Mouse (Mus musculus) neural tube, embryonic 12.5 days (tissue): ENCODE data around the gene D330020A13Rik. TPM values are rescaled to one million over a fixed set of nuclear protein-coding genes. Genes with fewer than 3 reads are reported as not detected.

Experiments used
- ATAC-seq: fragments of 200-750 bp; cut with Nextera tagmentation; 2 replicates; pipeline ENCODE4 v1.8.0; 2017; ENCODE audit warnings: low read depth, mild to moderate bottlenecking, moderate TSS enrichment, moderate library complexity; ENCODE audit not compliant: low FRiP score
- H3K27ac ChIP-seq: fragments of 300-500 bp; sonication (generic); 2 replicates; pipeline ENCODE4 v1.5.1; 2016
- H3K27me3 ChIP-seq: fragments of 300-500 bp; sonication (generic); replicated peaks from 2 replicates; pipeline ENCODE4 v1.6.1; 2016; ENCODE audit warnings: mild to moderate bottlenecking
- H3K36me3 ChIP-seq: fragments of 300-500 bp; sonication (generic); 2 replicates; pipeline ENCODE4 v1.6.1; 2016; ENCODE audit warnings: mild to moderate bottlenecking
- H3K4me1 ChIP-seq: fragments of 300-500 bp; sonication (generic); 2 replicates; pipeline ENCODE4 v1.6.1; 2016
- H3K4me2 ChIP-seq: fragments of 300-500 bp; sonication (generic); replicated peaks from 2 replicates; pipeline ENCODE4 v1.6.1; 2016; ENCODE audit warnings: mild to moderate bottlenecking
- H3K4me3 ChIP-seq: fragments of 300-500 bp; sonication (generic); 2 replicates; pipeline ENCODE4 v1.5.1; 2016
- H3K9ac ChIP-seq: fragments of 300-500 bp; sonication (generic); 2 replicates; pipeline ENCODE4 v1.6.1; 2016; ENCODE audit warnings: mild to moderate bottlenecking
- H3K9me3 ChIP-seq: fragments of 300-500 bp; sonication (generic); 2 replicates; pipeline ENCODE4 v1.6.1; 2016; ENCODE audit warnings: mild to moderate bottlenecking
- WGBS: fragments of 180-500 bp; shearing (Covaris S2); methylation state at CpG from one replicate; pipeline ENCODE4 v1.1.7; 2016; 5-methylcytosine and 5-hydroxymethylcytosine counted together
- polyA plus RNA-seq: library from polyadenylated mRNA; unstranded; fragments of >200 nt; fragmentation: Nextera tagmentation; extraction: Ambion mirVana; gene quantifications from 2 replicates; pipeline ENCODE4 v1.2.1, GENCODE M21; 2016

Gene D330020A13Rik
- polyA plus RNA-seq, 1 experiment from 2014 or later = 0.49 TPM

GRCm38 (mm10) chr6:120302755-120303316 lies 8.7 kb downstream of the D330020A13Rik start:
- Histone ChIP-seq H3K4me1 (no peaks in the 10 kb centered on the region), H3K9me3 (no peaks in the 10 kb centered on the region), H3K36me3 (no peaks in the 10 kb centered on the region), H3K27ac (no peak overlapping the region), H3K9ac (no peak overlapping the region), H3K4me2 (peak overlapping the region; percentile 44; the same call in 1 of the 2 replicates), H3K4me3 (no peak overlapping the region), H3K27me3 (no peaks in the 10 kb centered on the region)
- ATAC-seq = no peak
- 27% methylated on average over 16 of the region's 16 CpGs for WGBS

DNA sequence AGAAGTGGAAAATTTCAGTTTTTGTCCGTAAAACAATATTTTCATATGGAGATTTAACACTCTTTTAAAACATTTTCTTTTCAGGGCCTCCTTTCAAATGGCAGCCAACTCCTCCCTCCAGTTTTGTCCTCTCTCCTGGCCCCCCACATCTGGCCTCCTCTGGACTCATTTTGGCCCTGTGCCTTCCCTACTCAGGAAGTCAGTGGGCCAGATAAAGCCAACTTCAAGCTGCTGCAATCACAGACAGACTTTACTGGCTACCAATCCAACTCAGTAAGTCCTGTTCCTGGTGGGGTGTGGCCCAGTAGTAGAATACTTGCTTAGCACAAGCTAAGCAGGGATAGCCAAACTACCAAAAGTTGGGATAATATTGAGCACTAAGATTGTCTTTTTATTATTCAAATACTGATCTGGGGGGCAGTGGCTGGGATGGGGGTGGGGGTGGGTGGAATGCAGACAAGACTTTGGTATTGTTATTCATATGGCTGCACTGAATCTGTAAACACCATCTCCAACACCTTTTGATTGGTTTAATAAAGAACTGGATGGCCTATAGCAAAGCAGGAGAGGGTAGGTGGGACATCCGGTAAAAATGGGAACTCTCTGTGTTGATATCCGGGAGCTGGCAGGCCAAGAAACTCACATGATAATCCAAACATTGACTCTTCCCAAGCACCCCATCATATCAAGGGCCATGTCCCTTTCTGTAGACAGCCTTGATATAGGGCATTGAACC lies 12.9 kb downstream of the D330020A13Rik start:
- Histone ChIP-seq H3K36me3 (no peaks in the 10 kb centered on the region), H3K9me3 (no peaks in the 10 kb centered on the region), H3K4me2 (no peak overlapping the region), H3K9ac (no peak overlapping the region), H3K4me3 (no peak overlapping the region), H3K27me3 (no peaks in the 10 kb centered on the region), H3K27ac (no peak overlapping the region), H3K4me1 (no peaks in the 10 kb centered on the region)
- no peak for ATAC-seq
- 80% methylated on average over 3 of the region's 3 CpGs for WGBS

GRCm38 (mm10) chr6:120309338-120309737 lies 15.2 kb downstream of the D330020A13Rik start:
- H3K9ac ChIP-seq = 0 out of 2 replicates have a peak overlapping the region, but pooled peaks have one; percentile 13
- H3K4me2 ChIP-seq = no peak overlapping the region
- H3K4me1 ChIP-seq = no peaks in the 10 kb centered on the region
- no peak for ATAC-seq
- H3K36me3 ChIP-seq = no peaks in the 10 kb centered on the region
- no peak overlapping the region for H3K4me3 ChIP-seq
- no peaks in the 10 kb centered on the region for H3K9me3 ChIP-seq
- no peaks in the 10 kb centered on the region for H3K27me3 ChIP-seq
- no peak overlapping the region for H3K27ac ChIP-seq
- WGBS = 66% methylated on average over 9 of the region's 9 CpGs

- 0 out of 2 replicates have a peak overlapping the region, but pooled peaks have one; percentile 13 for H3K9ac ChIP-seq
- H3K4me1 ChIP-seq = no peaks in the 10 kb centered on the region
- H3K4me3 ChIP-seq = no peak overlapping the region
- H3K27me3 ChIP-seq = no peaks in the 10 kb centered on the region
- no peaks in the 10 kb centered on the region for H3K36me3 ChIP-seq
- no peak for ATAC-seq
- H3K9me3 ChIP-seq = no peaks in the 10 kb centered on the region
- WGBS = 61% methylated on average over 3 of the region's 3 CpGs
- H3K4me2 ChIP-seq = no peak overlapping the region
- H3K27ac ChIP-seq = no peak overlapping the region
Measured at GRCm38 (mm10) chr6:120309787-120310186, 15.6 kb downstream of the D330020A13Rik start.

- H3K36me3 ChIP-seq = no peaks in the 10 kb centered on the region
- H3K27me3 ChIP-seq = no peaks in the 10 kb centered on the region
- 76% methylated on average over 5 of the region's 5 CpGs for WGBS
- H3K9me3 ChIP-seq = no peaks in the 10 kb centered on the region
- no peak overlapping the region for H3K4me3 ChIP-seq
- H3K9ac ChIP-seq = no peak overlapping the region
- no peaks in the 10 kb centered on the region for H3K4me1 ChIP-seq
- no peak overlapping the region for H3K27ac ChIP-seq
- no peak overlapping the region for H3K4me2 ChIP-seq
- no peak for ATAC-seq
Measured at GRCm38 (mm10) chr6:120312443-120312842, 18.3 kb downstream of the D330020A13Rik start.

GRCm38 (mm10) chr6:120318303-120318940 lies 24.3 kb downstream of the D330020A13Rik start:
- no peak overlapping the region for H3K4me2 ChIP-seq

DNA sequence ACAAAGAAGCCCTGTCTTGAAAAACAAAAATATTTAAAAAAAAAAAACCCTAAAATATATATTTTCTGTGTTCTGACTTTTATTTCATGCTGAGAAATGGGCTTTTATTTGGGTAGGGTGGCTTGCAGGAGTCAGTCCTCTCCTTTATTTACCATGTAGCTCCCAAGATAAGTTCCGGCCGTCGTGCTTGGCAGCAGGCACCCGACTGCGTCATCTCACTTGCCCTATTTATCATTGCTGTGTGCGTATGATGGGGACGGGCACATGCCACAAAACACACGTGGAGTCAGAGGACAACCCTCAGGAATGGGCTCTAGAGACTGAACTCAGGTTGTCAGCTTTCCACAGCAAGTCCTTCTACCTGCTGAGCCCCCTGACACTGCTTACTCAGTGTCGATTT lies 25.0 kb downstream of the D330020A13Rik start:
- 93% methylated on average over 9 of the region's 9 CpGs for WGBS
- Histone ChIP-seq H3K4me3 (no peak overlapping the region), H3K36me3 (no peaks in the 10 kb centered on the region), H3K9ac (no peak overlapping the region), H3K4me1 (no peaks in the 10 kb centered on the region), H3K27me3 (no peaks in the 10 kb centered on the region), H3K4me2 (no peak overlapping the region), H3K27ac (no peak overlapping the region), H3K9me3 (no peaks in the 10 kb centered on the region)
- ATAC-seq = no peak

More at GRCm38 (mm10) chr6:120318303-120318940, 24.3 kb downstream of the D330020A13Rik start:
- no peak overlapping the region for H3K27ac ChIP-seq
- no peak for ATAC-seq
- no peak overlapping the region for H3K4me3 ChIP-seq
- no peaks in the 10 kb centered on the region for H3K4me1 ChIP-seq
- H3K9ac ChIP-seq = no peak overlapping the region
- no peaks in the 10 kb centered on the region for H3K9me3 ChIP-seq
- 52% methylated on average over 11 of the region's 11 CpGs for WGBS
- no peaks in the 10 kb centered on the region for H3K27me3 ChIP-seq
- H3K36me3 ChIP-seq = no peaks in the 10 kb centered on the region

- Histone ChIP-seq H3K27ac (no peak overlapping the region), H3K9ac (no peak overlapping the region), H3K36me3 (peaks cover 7% of the 10 kb centered on the region; the same call in 1 of the 2 replicates), H3K4me2 (no peak overlapping the region), H3K9me3 (no peaks in the 10 kb centered on the region), H3K27me3 (no peaks in the 10 kb centered on the region), H3K4me3 (no peak overlapping the region), H3K4me1 (no peaks in the 10 kb centered on the region)
- no peak for ATAC-seq
- 80% methylated on average over 2 of the region's 2 CpGs for WGBS
Measured at GRCm38 (mm10) chr6:120320369-120320768, 26.2 kb downstream of the D330020A13Rik start.

DNA sequence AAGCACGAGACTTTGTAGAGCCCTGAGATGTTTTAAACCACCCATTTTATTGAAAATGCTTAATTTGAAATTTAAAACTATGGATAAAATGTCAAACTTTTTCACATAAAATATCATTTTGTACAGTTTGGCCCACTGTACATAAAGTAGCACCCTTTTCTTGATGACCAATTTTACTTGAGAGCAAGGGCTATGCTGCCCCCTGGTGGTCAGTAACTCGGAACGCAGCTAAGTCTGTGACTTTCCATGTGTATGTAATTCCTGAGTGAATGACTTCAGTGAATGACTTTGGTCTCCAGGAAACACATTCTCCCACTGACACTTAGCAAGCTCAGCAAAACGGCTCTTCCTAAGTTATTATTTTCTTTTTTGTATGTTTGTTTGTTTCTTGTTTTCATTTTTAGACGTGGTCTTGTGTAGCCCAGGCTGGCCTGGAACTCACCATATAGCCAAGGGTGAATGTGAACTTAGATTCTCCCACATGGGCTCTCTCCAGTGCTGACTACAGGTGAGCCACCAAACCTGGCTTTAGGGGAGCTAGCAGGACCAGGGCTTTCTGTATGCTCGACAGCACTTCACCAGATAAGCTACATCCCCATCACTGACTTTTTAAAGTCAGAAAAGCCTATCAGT lies 30.2 kb downstream of the D330020A13Rik start:
- Histone ChIP-seq H3K36me3 (peaks cover 18% of the 10 kb centered on the region), H3K4me2 (no peak overlapping the region), H3K27ac (no peak overlapping the region), H3K9me3 (no peaks in the 10 kb centered on the region), H3K4me3 (no peak overlapping the region), H3K27me3 (no peaks in the 10 kb centered on the region), H3K4me1 (no peaks in the 10 kb centered on the region), H3K9ac (no peak overlapping the region)
- peak; percentile 29; the same call in 1 of the 2 replicates for ATAC-seq
- 32% methylated on average over 6 of the region's 6 CpGs for WGBS

GRCm38 (mm10) chr6:120332351-120332750 lies 38.2 kb downstream of the D330020A13Rik start:
- H3K4me3 ChIP-seq = no peak overlapping the region
- ATAC-seq = no peak
- 85% methylated on average over 2 of the region's 2 CpGs for WGBS
- H3K4me2 ChIP-seq = no peak overlapping the region
- no peak overlapping the region for H3K9ac ChIP-seq
- H3K36me3 ChIP-seq = peaks cover 73% of the 10 kb centered on the region
- no peaks in the 10 kb centered on the region for H3K4me1 ChIP-seq
- H3K9me3 ChIP-seq = no peaks in the 10 kb centered on the region
- H3K27me3 ChIP-seq = no peaks in the 10 kb centered on the region
- no peak overlapping the region for H3K27ac ChIP-seq

DNA sequence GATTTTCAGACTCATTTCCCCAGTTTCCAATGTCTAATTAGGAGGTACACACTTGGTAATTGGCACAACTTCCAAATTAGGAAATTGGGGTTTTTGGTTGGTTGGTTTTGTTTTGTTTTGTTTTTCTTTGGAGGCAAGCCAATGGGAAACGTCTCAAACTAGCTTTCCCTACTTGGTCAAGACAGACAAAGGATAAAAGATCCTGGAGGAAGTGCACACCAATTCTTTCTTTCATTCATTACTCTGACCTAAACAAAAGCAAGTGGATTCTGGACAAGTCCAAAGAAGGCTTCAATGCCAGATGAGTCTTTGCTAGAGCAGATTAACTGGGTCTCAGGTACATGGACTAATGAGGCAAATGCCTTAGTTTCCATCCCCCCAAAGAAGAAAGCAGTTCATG lies 49.8 kb downstream of the D330020A13Rik start:
- H3K36me3 ChIP-seq = peaks cover 60% of the 10 kb centered on the region
- H3K9ac ChIP-seq = no peak overlapping the region

More for the DNA sequence above, 49.8 kb downstream of the D330020A13Rik start:
- Histone ChIP-seq H3K4me3 (no peak overlapping the region), H3K27me3 (no peaks in the 10 kb centered on the region), H3K9me3 (no peaks in the 10 kb centered on the region), H3K27ac (no peak overlapping the region), H3K4me1 (no peaks in the 10 kb centered on the region), H3K4me2 (no peak overlapping the region)
- 80% methylated on average over 1 of the region's 1 CpGs for WGBS
- no peak for ATAC-seq
